Mouse (Mus musculus) hindbrain, embryonic 15.5 days (tissue): ENCODE data around the gene H2al1e. TPM values are rescaled to one million over a fixed set of nuclear protein-coding genes. Genes with fewer than 3 reads are reported as not detected.
"Not testable (repeated sequence)": the region's sequence is repeated elsewhere in the genome, so short reads cannot be mapped to it uniquely, and the experiment has no call there.

Source experiments
- ATAC-seq: fragments of 200-750 bp; cut with Nextera tagmentation; 2 replicates; pipeline ENCODE4 v1.8.0; 2017; ENCODE audit warnings: low read depth, moderate number of reproducible peaks, moderate TSS enrichment; ENCODE audit not compliant: low FRiP score
- H3K27ac ChIP-seq: fragments of 300-500 bp; sonication (generic); replicated peaks from 2 replicates; pipeline ENCODE4 v1.5.1; 2015; ENCODE audit warnings: mild to moderate bottlenecking, inconsistent platforms
- H3K27me3 ChIP-seq: fragments of 300-500 bp; sonication (generic); 2 replicates; pipeline ENCODE4 v1.6.1; 2015; ENCODE audit warnings: control low read depth, inconsistent platforms
- H3K36me3 ChIP-seq: fragments of 300-500 bp; sonication (generic); 2 replicates; pipeline ENCODE4 v1.6.1; 2015; ENCODE audit warnings: control low read depth, inconsistent platforms
- H3K4me1 ChIP-seq: fragments of 300-500 bp; sonication (generic); replicated peaks from 2 replicates; pipeline ENCODE4 v1.6.1; 2015; ENCODE audit warnings: control low read depth, inconsistent platforms
- H3K4me2 ChIP-seq: fragments of 300-500 bp; sonication (generic); 2 replicates; pipeline ENCODE4 v1.6.1; 2015; ENCODE audit warnings: moderate library complexity, mild to moderate bottlenecking, inconsistent platforms
- H3K4me3 ChIP-seq: fragments of 300-500 bp; sonication (generic); 2 replicates; pipeline ENCODE4 v1.5.1; 2015; ENCODE audit warnings: mild to moderate bottlenecking, inconsistent platforms
- H3K9ac ChIP-seq: fragments of 300-500 bp; sonication (generic); 2 replicates; pipeline ENCODE4 v1.6.1; 2015; ENCODE audit warnings: inconsistent platforms
- H3K9me3 ChIP-seq: fragments of 300-500 bp; sonication (generic); 2 replicates; pipeline ENCODE4 v1.6.1; 2016; ENCODE audit warnings: control low read depth, inconsistent platforms
- WGBS: fragments of 180-500 bp; shearing (Covaris S2); methylation state at CpG from one replicate; pipeline ENCODE4 v1.1.7; 2015; 5-methylcytosine and 5-hydroxymethylcytosine counted together
- polyA plus RNA-seq: library from polyadenylated mRNA; unstranded; fragments of >200 nt; fragmentation: Nextera tagmentation; extraction: Ambion mirVana; gene quantifications from 2 replicates; pipeline ENCODE4 v1.2.1, GENCODE M21; 2015

The H2al1e gene
- polyA plus RNA-seq, 1 experiment from 2014 or later = not detected

GRCm38 (mm10) chrX:11314858-11315257, 3.1 kb downstream of the H2al1e start, which contains the start of gene H2al1f:
TSS of gene H2al1f (plus strand) at chrX:11315158.
- H3K4me1 ChIP-seq, H3K27ac ChIP-seq, H3K9ac ChIP-seq, H3K27me3 ChIP-seq, H3K4me2 ChIP-seq, H3K4me3 ChIP-seq, ATAC-seq, H3K36me3 ChIP-seq, H3K9me3 ChIP-seq: not testable (repeated sequence)
- no CpG with 5 or more reads among the region's 6 CpGs for WGBS

GRCm38 (mm10) chrX:11317956-11318355, 6.2 kb downstream of the H2al1e start, which contains the start of gene H2al1g:
TSS of gene H2al1g (plus strand) at chrX:11318256.
- H3K4me2 ChIP-seq, H3K9ac ChIP-seq, H3K4me3 ChIP-seq, H3K9me3 ChIP-seq, H3K27ac ChIP-seq, ATAC-seq, H3K36me3 ChIP-seq, H3K27me3 ChIP-seq, H3K4me1 ChIP-seq: not testable (repeated sequence)
- no CpG with 5 or more reads among the region's 3 CpGs for WGBS

- H3K9ac ChIP-seq, H3K4me2 ChIP-seq, H3K4me1 ChIP-seq, H3K27ac ChIP-seq, H3K9me3 ChIP-seq, H3K27me3 ChIP-seq, ATAC-seq, H3K4me3 ChIP-seq, H3K36me3 ChIP-seq: not testable (repeated sequence)
- no CpG with 5 or more reads among the region's 6 CpGs for WGBS
These were observed 9.5 kb downstream of the H2al1e start, which contains the start of gene H2al1h for GRCm38 (mm10) chrX:11321192-11321591. TSS of gene H2al1h (plus strand) at chrX:11321492.

- 100% methylated on average over 1 of the region's 5 CpGs for WGBS
- not testable (repeated sequence) for H3K36me3 ChIP-seq, ATAC-seq
These were observed 12.6 kb downstream of the H2al1e start, which contains the start of gene H2al1i for GRCm38 (mm10) chrX:11324359-11324758. TSS of gene H2al1i (plus strand) at chrX:11324659.

GRCm38 (mm10) chrX:11327522-11327921, 15.8 kb downstream of the H2al1e start, which contains the start of gene H2al1j:
TSS of gene H2al1j (plus strand) at chrX:11327822.
- not testable (repeated sequence) for H3K27ac ChIP-seq, ATAC-seq, H3K36me3 ChIP-seq, H3K4me3 ChIP-seq, H3K4me2 ChIP-seq, H3K9me3 ChIP-seq, H3K4me1 ChIP-seq, H3K27me3 ChIP-seq, H3K9ac ChIP-seq
- 95% methylated on average over 2 of the region's 2 CpGs for WGBS

More at GRCm38 (mm10) chrX:11324359-11324758, 12.6 kb downstream of the H2al1e start, which contains the start of gene H2al1i:
- not testable (repeated sequence) for H3K9me3 ChIP-seq, H3K4me3 ChIP-seq, H3K27me3 ChIP-seq, H3K4me1 ChIP-seq, H3K4me2 ChIP-seq, H3K9ac ChIP-seq, H3K27ac ChIP-seq

- ATAC-seq = no peak
These were observed 34.0 kb downstream of the H2al1e start for GRCm38 (mm10) chrX:11345762-11346161.

GRCm38 (mm10) chrX:11346756-11347155, 35.0 kb downstream of the H2al1e start:
- Histone ChIP-seq H3K27ac (no peak overlapping the region), H3K4me2 (no peak overlapping the region), H3K27me3 (no peaks in the 10 kb centered on the region), H3K36me3 (no peaks in the 10 kb centered on the region), H3K4me1 (no peaks in the 10 kb centered on the region), H3K9me3 (no peaks in the 10 kb centered on the region), H3K9ac (no peak overlapping the region), H3K4me3 (no peak overlapping the region)
- no peak for ATAC-seq
- WGBS = 80% methylated on average over 3 of the region's 3 CpGs

More at GRCm38 (mm10) chrX:11345762-11346161, 34.0 kb downstream of the H2al1e start:
- no peaks in the 10 kb centered on the region for H3K36me3 ChIP-seq
- H3K4me1 ChIP-seq = no peaks in the 10 kb centered on the region
- 64% methylated on average over 9 of the region's 9 CpGs for WGBS
- no peaks in the 10 kb centered on the region for H3K27me3 ChIP-seq
- H3K9me3 ChIP-seq = no peaks in the 10 kb centered on the region
- no peak overlapping the region for H3K27ac ChIP-seq
- H3K4me3 ChIP-seq = no peak overlapping the region
- H3K4me2 ChIP-seq = no peak overlapping the region
- no peak overlapping the region for H3K9ac ChIP-seq

- WGBS = 90% methylated on average over 6 of the region's 6 CpGs
These were observed 49.1 kb downstream of the H2al1e start for GRCm38 (mm10) chrX:11360823-11361222.

GRCm38 (mm10) chrX:11361261-11361660, 49.5 kb downstream of the H2al1e start:
- no peak overlapping the region for H3K9ac ChIP-seq
- H3K4me2 ChIP-seq = no peak overlapping the region
- no peak overlapping the region for H3K27ac ChIP-seq
- no peak overlapping the region for H3K4me3 ChIP-seq
- H3K4me1 ChIP-seq = peaks cover 9% of the 10 kb centered on the region
- H3K36me3 ChIP-seq = no peaks in the 10 kb centered on the region
- 89% methylated on average over 2 of the region's 2 CpGs for WGBS
- no peak for ATAC-seq
- H3K9me3 ChIP-seq = no peaks in the 10 kb centered on the region
- H3K27me3 ChIP-seq = no peaks in the 10 kb centered on the region

More at GRCm38 (mm10) chrX:11360823-11361222, 49.1 kb downstream of the H2al1e start:
- Histone ChIP-seq H3K4me2 (no peak overlapping the region), H3K27me3 (no peaks in the 10 kb centered on the region), H3K4me3 (no peak overlapping the region), H3K9ac (no peak overlapping the region), H3K27ac (no peak overlapping the region), H3K4me1 (peaks cover 9% of the 10 kb centered on the region), H3K36me3 (no peaks in the 10 kb centered on the region), H3K9me3 (no peaks in the 10 kb centered on the region)
- ATAC-seq = no peak

Other genes starting within 250 kb of the H2al1e start
- not detected in 2 replicates for gene H2al1a, start 12.7 kb upstream of the H2al1e start, polyA plus RNA-seq
- gene H2al1b, start 9.5 kb upstream of the H2al1e start, polyA plus RNA-seq = not detected in 2 replicates
- not detected in 2 replicates for gene H2al1c, start 6.3 kb upstream of the H2al1e start, polyA plus RNA-seq
- gene H2al1d, start 3.1 kb upstream of the H2al1e start, polyA plus RNA-seq = not detected in 2 replicates
- not detected in 2 replicates for gene H2al1f, start 3.2 kb downstream of the H2al1e start, polyA plus RNA-seq
- not detected in 2 replicates for gene H2al1g, start 6.3 kb downstream of the H2al1e start, polyA plus RNA-seq
- gene H2al1h, start 9.6 kb downstream of the H2al1e start, polyA plus RNA-seq = not detected in 2 replicates
- not detected in 2 replicates for gene H2al1i, start 12.7 kb downstream of the H2al1e start, polyA plus RNA-seq
- gene H2al1j, start 15.9 kb downstream of the H2al1e start, polyA plus RNA-seq = not detected in 2 replicates